Mouse (Mus musculus): ENCODE data around the gene Gramd4.
"Not testable (repeated sequence)": the region's sequence is repeated elsewhere in the genome, so short reads cannot be mapped to it uniquely, and the experiment has no call there.

Gene Gramd4

GRCm38 (mm10) chr15:86051152-86051551 is 6.3 kb upstream of the Gramd4 start:
- no peak for DNase-seq (ENCODE audit: low read depth, low spot score)

- DNase-seq (ENCODE audit: low read depth, low spot score): no peak
These were observed 5.5 kb upstream of the Gramd4 start for GRCm38 (mm10) chr15:86051878-86052478.

GRCm38 (mm10) chr15:86053890-86054536 is 3.5 kb upstream of the Gramd4 start:
- peak; percentile 76 for DNase-seq (ENCODE audit: low read depth, low spot score)

- DNase-seq (ENCODE audit: low read depth, low spot score): not testable (repeated sequence)
These were observed 2.6 kb upstream of the Gramd4 start for GRCm38 (mm10) chr15:86054861-86055260.

GRCm38 (mm10) chr15:86056221-86056760 is 1.2 kb upstream of the Gramd4 start:
- no peak for DNase-seq (ENCODE audit: low read depth, low spot score)

- DNase-seq (ENCODE audit: low read depth, low spot score): no peak
These were observed 413 bp downstream of the Gramd4 start for GRCm38 (mm10) chr15:86057908-86058307.

- peak; percentile 75 for DNase-seq (ENCODE audit: low read depth, low spot score)
These were observed 960 bp downstream of the Gramd4 start for GRCm38 (mm10) chr15:86058394-86058915.

GRCm38 (mm10) chr15:86058931-86059834 is 1.7 kb downstream of the Gramd4 start:
- no peak for DNase-seq (ENCODE audit: low read depth, low spot score)

GRCm38 (mm10) chr15:86059835-86060380 is 2.4 kb downstream of the Gramd4 start:
- no peak for DNase-seq (ENCODE audit: low read depth, low spot score)

- no peak for DNase-seq (ENCODE audit: low read depth, low spot score)
These were observed 3.1 kb downstream of the Gramd4 start for GRCm38 (mm10) chr15:86060581-86060980.

GRCm38 (mm10) chr15:86061221-86061620 is 3.7 kb downstream of the Gramd4 start:
- no peak for DNase-seq (ENCODE audit: low read depth, low spot score)

- no peak for DNase-seq (ENCODE audit: low read depth, low spot score)
These were observed 4.5 kb downstream of the Gramd4 start for GRCm38 (mm10) chr15:86061848-86062481.

- no peak for DNase-seq (ENCODE audit: low read depth, low spot score)
These were observed 6.8 kb downstream of the Gramd4 start for GRCm38 (mm10) chr15:86064191-86064849.

- DNase-seq (ENCODE audit: low read depth, low spot score): no peak
These were observed 7.3 kb downstream of the Gramd4 start for GRCm38 (mm10) chr15:86064850-86065229.

GRCm38 (mm10) chr15:86065367-86065766 is 7.9 kb downstream of the Gramd4 start:
- DNase-seq (ENCODE audit: low read depth, low spot score): no peak

- no peak for DNase-seq (ENCODE audit: low read depth, low spot score)
These were observed 9.5 kb downstream of the Gramd4 start for GRCm38 (mm10) chr15:86066836-86067580.

- DNase-seq (ENCODE audit: low read depth, low spot score): no peak
These were observed 10.1 kb downstream of the Gramd4 start for GRCm38 (mm10) chr15:86067581-86067910.

- no peak for DNase-seq (ENCODE audit: low read depth, low spot score)
These were observed 10.5 kb downstream of the Gramd4 start for GRCm38 (mm10) chr15:86067941-86068495.

GRCm38 (mm10) chr15:86069011-86069791 is 11.7 kb downstream of the Gramd4 start:
- DNase-seq (ENCODE audit: low read depth, low spot score): no peak

Measured in retina, postnatal 7 days (tissue).